Mouse (Mus musculus): ENCODE data around the gene Sdcbp2. TPM values are rescaled to one million over a fixed set of nuclear protein-coding genes. Genes with fewer than 3 reads are reported as not detected.

Sdcbp2 gene
- total RNA-seq (2021), result 1 to 10 TPM; 1.3 to 1.9 TPM

DNA sequence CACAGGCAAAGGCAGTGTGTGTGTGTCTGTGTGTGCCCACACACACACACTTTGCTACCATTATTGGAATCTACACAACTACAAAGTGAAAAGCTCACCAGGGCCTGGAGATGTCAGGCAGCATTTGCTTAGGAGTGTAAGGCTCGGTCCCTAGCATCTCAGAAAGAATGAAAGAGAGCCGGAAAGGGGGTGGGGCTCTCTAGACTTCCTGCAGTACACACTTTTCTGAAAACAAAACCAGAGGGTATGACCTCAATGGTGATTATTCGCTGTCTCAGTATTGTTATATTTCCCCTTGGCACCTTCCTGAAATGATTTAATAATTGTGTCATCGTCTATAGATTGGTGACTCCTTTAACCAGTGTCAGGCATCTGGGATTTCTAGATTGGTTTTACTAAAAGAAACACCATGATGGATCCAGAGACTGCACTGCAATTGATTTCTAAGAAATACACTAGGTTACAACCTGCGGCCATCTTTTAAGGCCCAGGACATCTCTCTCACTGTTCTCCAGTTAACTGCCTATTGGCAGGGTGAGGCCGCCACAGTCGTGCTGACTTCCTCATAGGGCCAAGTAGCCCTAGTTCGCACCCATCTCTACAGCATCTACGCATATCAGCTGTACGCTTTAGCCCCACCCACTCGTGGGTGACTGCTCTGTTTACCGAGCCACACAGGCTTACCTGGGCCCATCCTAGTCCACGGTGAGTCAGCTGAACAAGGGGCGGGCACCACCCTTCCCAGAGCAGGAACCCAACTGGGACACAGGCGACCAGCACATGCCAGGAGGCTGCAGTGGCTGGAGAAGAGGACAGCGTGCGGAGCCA, at the start of gene Sdcbp2:
TSS of gene Sdcbp2 (plus strand) at position 750 of the 828 bp plus-strand sequence.
- intact Hi-C loops (cut with DNase I), result no loop called here
- no peak for DNase-seq (ENCODE audit: low spot score in 2 of 2)

DNA sequence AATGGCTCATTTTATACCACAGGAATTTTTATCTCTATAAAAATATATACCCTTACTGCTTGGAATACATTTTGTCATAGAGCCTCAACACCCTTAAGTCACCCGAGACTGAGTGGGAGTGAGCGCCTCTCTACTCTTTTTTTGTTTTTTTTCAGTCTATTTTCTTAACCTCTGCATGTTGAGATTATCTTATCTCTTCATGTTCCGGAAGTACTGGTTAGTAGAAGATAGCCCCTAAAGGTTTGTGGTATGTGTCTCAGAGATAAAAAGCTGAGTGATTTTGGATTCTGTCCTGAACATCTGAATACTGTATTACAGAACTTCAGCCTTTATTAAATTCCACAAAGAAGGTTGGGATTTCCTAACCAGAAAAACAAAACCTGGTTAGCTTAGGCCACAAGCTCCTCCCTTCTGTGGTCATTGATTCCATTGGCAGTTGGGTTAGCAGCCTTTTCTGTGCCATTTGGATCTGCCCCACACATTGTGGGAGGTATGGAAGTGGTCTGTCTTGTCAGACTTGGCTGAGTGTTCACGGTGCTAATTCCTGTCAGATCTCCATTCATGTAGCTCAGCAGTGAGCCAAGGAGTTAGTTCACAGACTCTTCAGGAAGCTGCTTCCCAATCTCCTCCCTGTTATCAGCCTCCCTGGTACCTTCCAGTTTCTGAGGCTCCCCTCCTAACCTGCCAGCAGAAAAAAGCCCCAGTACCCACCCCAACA, 47.9 kb upstream of the Sdcbp2 start:
- DNase-seq (ENCODE audit: low spot score in 2 of 2), result peak in 1 of 2 experiments; percentile 63
- intact Hi-C loops (cut with DNase I), result no loop called here

GRCm38 (mm10) chr2:151525520-151525919, 46.9 kb upstream of the Sdcbp2 start:
- no peak for DNase-seq (ENCODE audit: low spot score in 2 of 2)
- intact Hi-C loops (cut with DNase I), result no loop called here

GRCm38 (mm10) chr2:151528066-151528465, 44.4 kb upstream of the Sdcbp2 start:
- intact Hi-C loops (cut with DNase I), result no loop called here
- DNase-seq (ENCODE audit: low spot score in 2 of 2), result no peak

GRCm38 (mm10) chr2:151529169-151529568, 43.3 kb upstream of the Sdcbp2 start:
- no peak for DNase-seq (ENCODE audit: low spot score in 2 of 2)
- intact Hi-C loops (cut with DNase I), result no loop called here

DNA sequence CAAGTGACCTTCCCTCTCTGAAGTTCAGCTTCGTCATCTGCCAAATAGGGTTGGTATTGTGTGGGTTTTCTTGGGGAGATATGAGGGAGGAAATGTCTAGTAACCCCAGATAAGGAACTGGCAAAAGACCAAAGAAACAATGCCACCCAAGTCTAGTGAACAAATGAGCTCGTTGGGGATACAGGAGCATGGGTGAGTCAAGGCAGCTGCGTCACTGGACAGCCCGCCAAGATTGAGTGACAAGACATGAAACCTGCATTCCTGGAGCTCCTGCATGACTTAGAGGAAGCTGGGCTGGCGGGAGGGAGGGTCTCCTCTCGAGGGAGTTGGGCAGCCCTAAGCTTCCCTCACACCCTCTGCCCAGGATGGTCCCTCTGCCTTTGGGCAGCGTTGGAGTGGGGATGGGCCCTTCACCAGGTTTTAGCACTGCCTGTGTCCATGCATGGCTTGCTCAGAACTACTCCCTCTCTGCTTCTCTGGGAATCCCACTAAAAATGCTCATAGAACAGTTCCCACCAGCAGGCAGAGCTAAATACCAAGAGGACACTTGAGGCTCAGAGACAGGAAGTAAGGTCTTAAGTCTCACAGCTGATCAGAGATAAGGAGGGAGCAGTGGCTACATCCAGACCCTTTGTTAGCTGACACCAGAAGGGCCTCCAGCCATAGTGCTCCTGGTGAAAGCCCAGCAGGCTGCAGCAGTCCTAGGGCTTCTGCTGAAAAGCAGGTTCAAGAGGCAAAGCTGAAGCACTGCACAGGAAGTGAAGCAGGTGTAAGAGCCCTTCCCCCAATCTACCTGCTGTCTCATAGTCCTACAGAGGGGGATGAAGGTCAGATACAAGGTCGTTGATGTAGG, 41.8 kb upstream of the Sdcbp2 start:
- intact Hi-C loops (cut with DNase I), result no loop called here
- DNase-seq (ENCODE audit: low spot score in 2 of 2), result no peak

GRCm38 (mm10) chr2:151533632-151534031, 38.8 kb upstream of the Sdcbp2 start:
- intact Hi-C loops (cut with DNase I), result no loop called here
- peak in 1 of 2 experiments; percentile 49 for DNase-seq (ENCODE audit: low spot score in 2 of 2)

- intact Hi-C loops (cut with DNase I), result no loop called here
- DNase-seq (ENCODE audit: low spot score in 2 of 2), result peak in 1 of 2 experiments; percentile 61
Measured at GRCm38 (mm10) chr2:151535961-151536617, 36.3 kb upstream of the Sdcbp2 start.

DNA sequence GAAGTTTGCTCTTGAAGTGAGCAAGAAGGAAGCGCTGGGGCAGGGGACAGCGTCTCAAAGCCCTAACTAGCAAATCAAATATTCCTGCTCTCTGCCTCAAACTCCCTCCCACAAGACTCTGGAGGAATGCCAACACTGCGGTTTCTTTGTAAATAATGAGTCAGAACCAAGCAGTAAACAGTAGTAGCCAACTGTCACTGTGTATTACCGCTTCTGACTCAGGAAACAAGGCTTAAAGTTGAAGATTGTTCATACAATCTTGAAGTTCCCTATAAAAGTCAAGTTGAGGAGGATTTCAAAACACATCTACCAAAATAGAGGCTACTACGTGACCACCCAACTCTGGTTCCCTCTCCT, 35.8 kb upstream of the Sdcbp2 start:
- intact Hi-C loops (cut with DNase I), result no loop called here
- peak; percentile 54 to 72 for DNase-seq (ENCODE audit: low spot score in 2 of 2)

DNA sequence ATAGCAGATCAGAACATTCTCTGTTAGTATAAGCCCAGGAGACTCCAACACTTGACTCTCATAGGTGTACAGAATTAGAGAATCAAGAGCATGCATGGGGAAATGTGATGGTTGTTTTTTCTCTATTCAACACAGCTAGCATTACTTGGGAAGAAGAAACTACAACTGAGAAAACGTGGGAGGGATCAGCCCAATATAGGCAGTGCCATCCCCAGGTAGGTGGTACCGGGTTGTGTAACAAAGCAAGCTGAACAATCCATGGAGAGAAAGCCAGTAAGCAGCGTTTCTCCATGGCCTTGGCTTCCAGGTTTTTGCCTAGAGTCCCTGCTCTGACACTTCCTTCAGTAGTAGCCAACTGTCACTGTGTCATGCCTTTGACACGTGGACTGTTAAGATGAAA, 33.8 kb upstream of the Sdcbp2 start:
- DNase-seq (ENCODE audit: low spot score in 2 of 2), result peak in 1 of 2 experiments; percentile 67

DNA sequence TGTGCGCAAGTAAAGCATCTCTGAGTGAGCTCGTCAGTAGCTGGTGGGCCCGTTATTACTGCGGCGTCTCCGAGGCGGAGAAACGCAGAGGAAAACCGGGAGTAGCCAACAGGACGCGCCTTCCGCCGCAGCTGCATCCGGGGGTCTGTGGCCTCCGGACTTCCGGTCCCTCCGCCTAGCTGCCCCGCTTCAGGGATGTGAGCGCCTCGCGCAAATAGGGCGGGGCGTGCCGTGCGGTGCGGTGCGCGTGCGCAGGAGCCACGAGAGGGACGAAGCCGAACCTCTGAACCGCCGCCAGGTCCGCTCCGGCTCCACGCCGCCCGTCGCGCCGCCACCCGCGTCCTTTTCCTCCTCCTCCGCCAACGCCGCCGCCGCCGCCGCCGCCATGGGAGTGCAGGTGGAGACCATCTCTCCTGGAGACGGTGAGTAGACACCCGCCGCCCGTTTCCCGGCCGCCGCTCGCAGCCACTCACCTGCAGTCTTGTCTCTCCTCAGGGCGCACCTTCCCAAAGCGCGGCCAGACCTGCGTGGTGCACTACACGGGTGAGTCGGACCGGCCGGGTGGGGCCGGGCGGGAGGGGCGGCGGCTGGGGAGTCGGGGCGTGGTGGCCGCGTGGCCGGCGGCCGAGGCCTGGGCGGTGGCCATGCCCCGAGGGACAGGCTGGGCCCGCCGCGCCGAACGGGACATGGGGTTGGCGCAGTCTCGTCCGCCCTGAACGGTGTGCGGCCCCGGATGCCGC, 29.9 kb upstream of the Sdcbp2 start, which contains the start of gene Fkbp1a:
TSS of gene Fkbp1a (plus strand) at position 161 of the 740 bp plus-strand sequence.
- intact Hi-C loops (cut with DNase I), result loop anchor here (1.0 to 2.0 kb wide), 3 partner anchors 28 to 48 kb away; partner anchors contain the start of gene Nsfl1c
- peak; percentile 96 to 98 for DNase-seq (ENCODE audit: low spot score in 2 of 2)

More for the DNA sequence above, 33.8 kb upstream of the Sdcbp2 start:
- intact Hi-C loops (cut with DNase I), result no loop called here

DNA sequence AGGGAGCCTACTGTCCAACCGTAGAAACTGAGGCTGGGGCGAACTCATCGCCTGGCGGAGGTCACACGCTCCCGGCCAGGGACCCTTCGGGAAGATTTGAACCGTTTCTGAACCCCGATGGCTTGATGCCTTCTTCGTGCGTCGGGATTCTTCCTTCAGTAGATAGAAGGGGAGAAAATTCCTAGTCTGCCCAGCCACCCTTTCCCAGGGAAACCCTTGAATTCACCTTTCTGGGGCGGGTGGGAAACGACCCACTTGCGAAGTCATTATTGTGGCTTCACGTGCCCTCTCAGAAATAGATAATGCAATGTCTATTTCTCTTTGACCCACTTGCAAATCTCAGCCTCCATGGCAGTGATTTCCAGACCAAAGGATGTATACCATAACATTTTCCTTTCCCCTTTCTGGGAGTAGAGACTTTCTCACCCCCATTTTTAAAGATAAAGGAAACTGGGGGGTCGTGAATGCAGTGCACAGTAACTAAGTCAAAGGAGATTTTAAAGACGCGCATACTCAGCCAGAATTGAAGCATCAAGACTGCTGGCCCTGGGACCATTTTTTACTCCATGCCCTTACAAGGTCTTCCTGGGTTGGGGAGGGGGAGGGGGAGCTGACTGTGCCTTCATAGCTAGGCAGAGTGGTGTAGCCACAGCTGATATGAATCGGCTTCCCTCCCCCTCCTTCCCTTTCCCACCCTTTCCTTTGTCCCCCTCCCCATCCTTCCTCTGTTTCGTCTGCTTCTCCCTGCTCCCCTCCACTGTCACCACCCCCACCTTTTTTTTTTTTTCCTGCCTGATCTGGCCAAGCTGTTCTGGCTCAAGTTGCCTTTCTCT, 29.1 kb upstream of the Sdcbp2 start:
- intact Hi-C loops (cut with DNase I), result loop anchor here (2.0 kb wide), 1 partner anchor 32 kb away; no protein-coding TSS in a partner anchor
- DNase-seq (ENCODE audit: low spot score in 2 of 2), result peak; percentile 36 to 57

GRCm38 (mm10) chr2:151544673-151545072, 27.7 kb upstream of the Sdcbp2 start:
- intact Hi-C loops (cut with DNase I), result no loop called here

DNA sequence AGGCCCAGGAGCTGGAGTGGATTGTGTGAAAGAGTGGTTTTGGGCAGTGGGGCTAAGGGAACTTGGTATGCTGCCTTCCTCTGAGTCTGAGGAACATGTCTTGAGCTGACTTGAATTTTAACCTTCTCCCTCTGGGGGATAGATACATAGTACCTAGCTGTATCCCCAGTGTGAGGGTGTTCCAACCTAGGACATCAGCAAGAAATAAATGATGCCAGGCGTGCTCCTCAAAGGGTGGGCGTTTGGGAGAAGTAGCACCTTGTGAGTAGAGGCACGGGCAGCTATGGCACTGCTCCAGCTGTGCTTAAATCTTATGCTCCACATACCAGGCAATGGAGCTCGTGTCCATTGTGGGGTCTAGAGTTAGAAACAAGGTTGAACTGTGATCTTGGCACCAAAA, 25.9 kb upstream of the Sdcbp2 start:
- intact Hi-C loops (cut with DNase I), result no loop called here
- DNase-seq (ENCODE audit: low spot score in 2 of 2), result no peak

More at GRCm38 (mm10) chr2:151544673-151545072, 27.7 kb upstream of the Sdcbp2 start:
- peak in 1 of 2 experiments; percentile 55 for DNase-seq (ENCODE audit: low spot score in 2 of 2)

DNA sequence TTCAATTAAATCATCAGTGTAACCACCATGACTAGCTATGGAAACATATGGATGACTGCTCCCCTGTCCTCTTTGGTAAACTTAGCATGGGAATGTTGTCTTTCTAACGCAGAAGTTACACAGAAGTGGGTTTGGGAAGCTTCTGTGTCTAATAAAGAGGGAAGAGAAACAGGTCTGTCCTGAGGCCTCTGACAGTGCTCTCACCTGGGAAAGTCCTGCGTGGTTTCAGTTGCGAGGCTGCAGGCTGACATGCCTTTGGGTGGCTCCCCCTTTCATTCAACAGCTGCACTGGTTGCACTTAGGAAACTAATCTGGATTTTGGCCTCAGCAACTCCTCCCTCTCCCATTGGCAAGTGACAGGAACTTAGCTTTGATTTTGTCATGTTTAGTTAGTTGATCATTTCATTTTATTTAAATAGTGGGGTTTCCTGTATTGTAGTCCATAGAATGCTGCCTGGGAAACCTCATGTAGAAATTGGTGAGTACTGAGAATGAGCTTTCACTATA, 22.8 kb upstream of the Sdcbp2 start:
- no peak for DNase-seq (ENCODE audit: low spot score in 2 of 2)
- intact Hi-C loops (cut with DNase I), result no loop called here

- DNase-seq (ENCODE audit: low spot score in 2 of 2), result no peak
- intact Hi-C loops (cut with DNase I), result loop anchor here (5.0 kb wide), 1 partner anchor 119 kb away; no protein-coding TSS in a partner anchor
Measured at GRCm38 (mm10) chr2:151562930-151563921, 9.2 kb upstream of the Sdcbp2 start.
